Mouse (Mus musculus): ENCODE data around the gene Lingo1. TPM values are rescaled to one million over a fixed set of nuclear protein-coding genes. Genes with fewer than 3 reads are reported as not detected.

Lingo1 gene
- polyA plus RNA-seq, 1 experiment = 0.72 TPM

DNA sequence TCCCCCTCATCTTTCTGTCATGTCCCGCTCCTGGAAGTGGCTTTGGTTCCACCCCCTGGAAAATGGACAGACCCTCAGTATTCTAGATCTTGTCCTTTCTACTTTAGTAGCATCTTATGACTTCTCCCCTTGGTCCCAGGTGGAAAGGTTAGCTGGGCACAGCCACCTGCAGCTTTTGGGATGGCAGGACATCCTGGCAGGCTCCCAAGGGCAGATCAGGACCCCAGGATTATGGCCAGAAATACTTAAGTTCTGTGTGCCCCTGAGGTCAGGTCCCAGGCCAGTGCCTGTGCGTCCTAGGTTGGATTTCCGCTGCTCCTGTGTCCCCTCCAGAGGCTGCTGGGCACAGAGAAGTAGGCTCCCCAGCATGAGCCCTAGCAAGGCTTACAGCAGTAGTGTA is 180.2 kb downstream of the Lingo1 start:
- no peak for DNase-seq (ENCODE audit: low read depth, low spot score)
- WGBS = 83% methylated on average over 3 of the region's 3 CpGs

DNA sequence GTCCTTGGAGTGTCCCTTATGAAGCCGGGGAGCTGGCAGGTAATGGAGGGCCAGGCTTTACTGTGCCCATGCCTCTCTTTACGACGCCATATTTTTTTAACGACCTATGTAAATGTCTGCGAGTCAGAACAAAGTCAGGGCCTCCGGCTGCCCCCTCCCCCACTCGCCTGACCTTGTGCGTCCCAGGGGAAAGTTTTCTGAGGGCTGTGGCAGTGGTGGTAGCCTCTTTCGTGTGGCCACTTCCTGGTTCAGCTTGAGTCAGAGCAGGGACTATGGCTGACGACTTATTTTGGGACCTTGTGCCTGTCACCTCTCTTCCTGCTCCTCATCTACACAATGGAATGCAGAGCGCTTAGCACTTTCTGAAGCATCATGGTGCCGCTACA is 183.5 kb downstream of the Lingo1 start:
- 29% methylated on average over 12 of the region's 12 CpGs for WGBS
- no peak for DNase-seq (ENCODE audit: low read depth, low spot score)

DNA sequence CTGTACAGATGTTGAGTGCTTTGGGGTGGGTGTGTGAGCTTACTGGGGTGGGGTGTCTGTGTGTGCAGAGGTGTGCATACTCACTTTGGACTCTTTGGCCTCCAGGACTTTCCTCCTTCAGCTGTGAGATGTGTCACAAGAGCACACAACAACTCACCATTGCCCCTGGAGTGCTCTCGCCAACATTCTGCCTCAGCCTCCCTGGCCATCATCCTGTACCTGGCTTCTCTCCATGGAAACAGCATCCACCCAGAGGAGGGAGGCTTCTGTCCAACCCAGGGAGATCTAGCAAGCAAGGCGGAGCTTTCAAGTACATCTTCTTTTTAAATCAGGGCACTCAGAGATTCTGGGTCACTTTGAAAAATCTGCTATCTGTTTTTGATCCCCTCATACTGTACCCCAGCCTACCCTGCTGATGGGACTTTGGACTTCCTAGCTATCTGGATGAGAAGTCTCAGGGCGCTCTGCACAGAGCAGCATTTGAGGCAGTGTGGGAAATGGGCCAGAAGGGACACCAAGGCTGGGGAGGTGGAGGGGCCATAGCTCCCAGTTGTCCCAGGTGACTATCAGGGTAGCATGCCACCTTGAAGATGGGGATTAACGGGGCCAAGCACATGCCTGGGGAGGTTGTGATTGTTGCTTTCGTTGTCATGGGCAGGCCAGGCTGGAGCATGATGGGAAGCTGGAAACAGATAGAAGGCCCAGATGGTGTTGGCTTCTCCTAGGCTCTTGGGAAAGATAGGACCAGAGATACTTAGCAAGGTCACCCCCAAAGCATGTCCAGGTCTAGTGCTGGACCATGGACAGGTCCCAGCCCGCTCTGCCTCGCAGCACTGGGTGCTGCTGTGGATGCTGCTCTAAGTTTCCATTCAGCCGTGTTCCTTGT is 184.1 kb downstream of the Lingo1 start:
- 82% methylated on average over 8 of the region's 8 CpGs for WGBS
- DNase-seq (ENCODE audit: low read depth, low spot score) = no peak

DNA sequence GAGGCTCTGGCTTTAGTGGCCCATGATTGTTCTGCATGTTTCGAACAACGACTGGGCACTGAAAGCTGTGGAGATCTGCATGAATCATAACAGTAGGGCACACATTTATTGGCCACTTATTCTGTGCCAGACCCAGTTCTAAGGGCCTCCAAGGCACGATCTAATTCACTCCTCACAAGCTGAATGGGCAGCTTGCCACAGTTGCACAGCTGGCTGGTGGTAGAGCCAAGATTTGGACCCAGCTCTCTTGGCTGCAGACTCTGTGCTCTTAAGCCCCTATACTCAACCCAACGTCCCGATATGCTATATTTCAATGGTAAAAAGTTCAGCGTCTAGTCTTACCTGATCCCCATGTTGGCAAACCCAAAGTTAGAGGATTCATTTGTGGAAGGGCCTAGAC is 185.3 kb downstream of the Lingo1 start:
- no peak for DNase-seq (ENCODE audit: low read depth, low spot score)
- 70% methylated on average over 6 of the region's 6 CpGs for WGBS

DNA sequence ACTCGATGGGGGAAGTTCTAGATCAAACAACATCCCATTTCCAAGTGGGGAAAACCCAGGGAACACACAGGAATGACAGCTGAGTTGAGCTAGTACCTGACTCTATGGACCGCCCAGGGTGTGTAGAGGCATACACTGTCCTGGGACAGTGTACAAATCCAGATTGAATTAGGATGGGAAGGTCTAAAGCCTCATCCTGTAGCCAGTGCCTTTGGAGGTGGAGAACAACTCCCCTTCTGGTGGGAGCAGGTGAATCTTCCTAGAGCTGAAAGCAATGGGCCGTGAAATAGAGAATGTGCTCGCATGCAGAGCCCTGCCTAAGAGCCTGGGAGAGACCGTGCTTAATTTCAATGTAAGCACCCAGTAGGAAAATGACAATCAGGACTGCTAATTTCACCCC is 185.8 kb downstream of the Lingo1 start:
- no peak for DNase-seq (ENCODE audit: low read depth, low spot score)
- 78% methylated on average over 5 of the region's 5 CpGs for WGBS

DNA sequence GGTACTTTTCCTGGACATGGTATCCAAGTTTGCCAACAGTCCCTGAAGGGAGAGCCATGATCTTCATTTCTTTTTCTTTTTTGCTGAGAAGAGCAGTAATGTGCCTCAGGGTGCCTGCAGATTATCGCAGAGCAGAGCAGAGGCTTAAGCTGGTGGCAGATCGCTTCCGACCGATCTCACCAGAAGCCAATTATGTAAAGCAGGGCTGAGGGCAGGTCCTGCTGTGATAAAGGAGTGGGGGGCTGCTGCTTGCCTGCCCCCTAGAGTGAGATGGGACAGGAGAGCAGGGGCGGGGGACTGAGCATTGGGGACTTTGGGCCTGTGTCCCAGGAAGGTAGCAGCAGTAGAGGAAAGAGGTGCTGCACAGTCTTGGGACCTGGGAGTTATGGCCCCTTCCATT is 186.8 kb downstream of the Lingo1 start:
- WGBS = 83% methylated on average over 5 of the region's 5 CpGs
- DNase-seq (ENCODE audit: low read depth, low spot score) = no peak

DNA sequence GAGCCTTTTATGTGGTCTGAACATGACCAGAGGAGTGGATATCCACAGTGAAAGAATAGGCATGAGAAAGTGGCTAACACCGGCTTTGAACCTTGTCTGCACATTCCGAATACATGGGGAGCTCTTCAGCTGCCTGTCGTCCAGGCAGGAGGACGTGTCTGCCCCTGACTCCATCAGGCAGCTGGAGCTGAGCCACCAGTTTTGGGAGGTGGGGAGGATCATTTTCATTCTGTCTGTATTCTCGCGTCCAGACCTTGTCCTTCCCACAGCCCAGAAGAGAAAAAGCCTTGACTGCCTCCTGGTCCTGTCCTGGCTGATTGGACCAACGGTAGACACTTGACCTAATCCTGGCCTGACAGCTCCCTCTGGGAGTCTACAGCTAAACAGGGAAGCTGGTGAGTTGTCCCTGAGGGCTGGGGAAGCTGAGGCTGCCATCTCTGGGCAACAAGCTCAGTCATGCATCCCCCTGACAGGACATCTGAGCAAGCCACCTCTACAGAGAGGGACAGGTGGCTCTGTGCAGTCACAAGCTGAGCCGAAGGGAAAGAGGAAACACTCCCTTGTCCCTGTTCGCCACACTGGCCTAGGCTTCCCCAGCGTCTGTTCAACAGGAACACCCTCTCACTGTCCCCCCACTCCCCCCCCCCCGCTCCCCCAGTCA is 187.4 kb downstream of the Lingo1 start:
- DNase-seq (ENCODE audit: low read depth, low spot score) = no peak
- WGBS = 45% methylated on average over 11 of the region's 11 CpGs

DNA sequence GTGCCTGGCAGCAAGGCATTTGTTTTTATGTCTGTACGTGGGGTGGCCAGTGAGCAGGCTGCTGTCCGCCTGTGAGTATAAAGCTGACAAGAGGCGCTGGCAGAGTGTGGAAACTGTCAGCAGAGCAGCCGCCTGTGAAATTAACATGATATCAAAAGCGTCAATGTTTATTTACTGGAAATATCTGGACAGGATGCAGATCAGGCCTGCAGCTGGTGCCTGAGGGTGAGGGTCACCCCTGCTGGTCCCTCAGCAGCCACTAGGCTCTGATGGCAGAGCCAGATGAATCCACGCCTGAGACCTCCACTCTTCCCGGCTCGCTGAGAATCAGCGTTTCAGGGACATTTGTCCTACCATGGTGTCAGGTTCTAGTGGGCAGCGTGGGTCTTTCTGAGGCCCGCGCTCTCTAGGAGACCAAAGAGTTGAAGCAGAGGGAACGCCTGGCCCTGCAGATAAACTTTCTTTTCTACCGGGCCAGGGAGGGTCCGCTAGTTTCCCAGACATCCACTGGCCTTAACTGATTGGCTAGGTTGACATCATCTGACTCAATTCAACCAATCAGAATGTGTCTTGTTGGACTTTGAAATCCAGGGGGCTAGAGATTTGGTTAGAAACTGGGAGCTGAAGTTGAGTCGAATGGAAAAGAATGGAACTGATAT is 190.1 kb downstream of the Lingo1 start:
- no peak for DNase-seq (ENCODE audit: low read depth, low spot score)
- WGBS = 80% methylated on average over 16 of the region's 16 CpGs

DNA sequence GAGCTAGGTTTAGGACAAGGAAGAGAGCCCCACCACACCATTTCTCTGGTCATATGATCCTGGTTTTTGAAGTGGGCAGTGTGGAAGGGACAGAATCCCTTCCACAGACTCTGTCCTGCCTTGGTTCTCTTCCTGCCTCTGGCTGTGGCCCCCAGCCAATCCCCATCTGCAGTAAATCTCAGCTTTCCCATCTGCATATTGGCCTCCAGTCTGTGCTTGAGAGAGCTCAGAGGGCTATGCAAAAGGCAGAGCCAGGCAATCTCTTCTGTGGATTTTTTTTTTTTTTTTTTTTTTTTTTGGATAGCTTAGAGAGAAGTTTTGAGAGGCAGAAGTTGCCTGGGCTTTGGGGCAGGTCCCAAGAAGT is 190.8 kb downstream of the Lingo1 start:
- no peak for DNase-seq (ENCODE audit: low read depth, low spot score)

DNA sequence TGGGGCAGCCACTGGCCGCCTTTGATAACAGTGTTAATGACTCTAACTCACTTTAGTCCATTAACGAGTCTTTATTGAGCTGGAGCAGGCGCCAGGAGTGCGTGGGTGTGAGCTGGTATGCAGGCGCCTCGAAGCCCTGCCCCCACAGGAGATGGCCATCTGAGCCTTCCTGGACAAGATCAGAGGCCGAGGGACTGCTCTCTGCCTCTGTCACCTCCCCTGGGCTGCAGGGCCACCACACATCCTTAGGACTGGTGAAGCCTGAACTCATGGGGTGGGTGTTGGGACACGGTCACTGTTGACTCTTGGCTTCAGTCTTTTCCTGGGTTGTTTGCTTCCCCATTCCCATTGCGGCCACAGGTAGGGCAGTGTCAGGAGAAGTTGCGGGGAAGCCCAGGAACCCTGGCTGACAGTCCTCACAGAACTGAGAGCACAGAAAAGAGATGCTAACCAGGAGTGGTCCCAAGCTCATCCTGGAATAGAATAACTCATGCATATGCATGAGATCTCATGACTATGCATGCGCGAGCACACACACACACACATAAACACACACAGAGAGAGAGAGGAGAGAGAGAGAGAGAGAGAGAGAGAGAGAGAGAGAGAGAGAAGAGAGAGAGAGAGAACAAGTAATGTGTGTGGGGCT is 191.3 kb downstream of the Lingo1 start:
- DNase-seq (ENCODE audit: low read depth, low spot score) = no peak
- WGBS = 41% methylated on average over 12 of the region's 12 CpGs

DNA sequence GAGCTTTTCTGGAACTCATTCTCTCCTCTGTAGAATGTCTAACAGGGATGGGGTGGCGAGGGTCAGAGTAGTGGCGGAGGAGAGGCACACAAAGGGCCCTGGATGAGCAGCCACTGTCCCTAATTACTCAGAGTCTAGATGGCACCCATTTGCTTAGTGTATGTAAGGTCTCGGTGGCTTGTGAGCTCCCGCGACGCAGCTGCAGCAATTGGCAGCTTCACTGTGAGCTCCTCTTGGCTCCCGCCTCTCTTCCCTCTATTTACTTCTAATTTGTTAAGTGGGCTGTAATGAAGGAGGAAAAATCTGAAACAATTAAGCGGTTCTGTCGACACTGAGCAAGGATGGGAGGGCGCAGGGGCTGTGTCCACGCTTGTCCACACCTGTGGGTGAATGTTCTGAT is 195.6 kb downstream of the Lingo1 start:
- WGBS = 53% methylated on average over 11 of the region's 11 CpGs
- no peak for DNase-seq (ENCODE audit: low read depth, low spot score)

DNA sequence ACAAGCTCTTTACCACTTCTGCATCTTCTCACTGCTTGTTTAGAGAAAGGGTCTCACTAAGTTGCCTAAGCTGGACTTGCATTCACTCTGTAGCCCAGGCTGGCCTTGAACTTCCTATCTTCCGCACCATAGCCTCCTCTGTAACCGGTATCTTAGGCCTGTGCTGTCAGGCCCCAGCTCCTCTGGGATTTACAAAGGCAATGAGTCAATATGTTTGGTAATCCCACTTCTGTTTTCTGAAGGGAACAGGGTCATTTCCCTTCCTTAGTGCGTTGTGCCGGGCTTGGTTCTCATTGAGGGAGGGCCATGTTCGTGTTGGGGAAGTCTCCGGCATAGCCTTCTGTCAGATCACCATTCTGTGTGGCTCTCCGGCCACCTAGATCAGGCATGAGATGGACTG is 203.6 kb downstream of the Lingo1 start:
- DNase-seq (ENCODE audit: low read depth, low spot score) = no peak
- 76% methylated on average over 7 of the region's 7 CpGs for WGBS

DNA sequence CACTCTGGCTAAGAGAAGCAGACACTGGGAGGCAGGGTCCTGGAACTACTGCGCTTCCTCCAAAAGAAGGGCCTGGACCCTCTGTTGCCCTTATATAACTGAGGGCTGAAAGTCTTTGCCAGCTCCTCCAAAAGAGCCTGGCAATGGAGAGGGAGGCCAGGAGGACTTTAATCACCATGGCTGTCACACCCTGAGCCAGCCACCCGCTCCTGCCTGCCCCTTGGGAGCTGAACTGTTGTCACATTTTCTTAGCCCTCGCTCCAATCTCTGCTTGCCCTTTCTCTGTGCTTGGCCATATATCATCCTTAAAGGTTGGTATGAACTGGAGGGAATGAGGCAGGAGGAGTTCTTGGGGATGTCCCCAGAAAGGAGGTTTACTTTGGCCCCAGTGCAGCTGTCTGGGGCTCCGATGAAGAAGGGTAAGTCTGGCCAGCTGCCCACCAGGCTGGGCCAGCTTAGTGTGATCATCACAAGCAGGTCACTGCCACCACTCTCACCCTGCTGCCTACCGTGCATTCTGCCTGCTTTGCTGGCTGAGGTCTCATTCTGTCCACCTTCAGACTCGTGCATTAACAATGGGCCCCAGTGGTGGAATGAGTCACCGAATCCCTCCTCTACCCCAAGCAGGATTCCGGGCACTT is 204.9 kb downstream of the Lingo1 start:
- WGBS = 57% methylated on average over 8 of the region's 8 CpGs
- no peak for DNase-seq (ENCODE audit: low read depth, low spot score)

DNA sequence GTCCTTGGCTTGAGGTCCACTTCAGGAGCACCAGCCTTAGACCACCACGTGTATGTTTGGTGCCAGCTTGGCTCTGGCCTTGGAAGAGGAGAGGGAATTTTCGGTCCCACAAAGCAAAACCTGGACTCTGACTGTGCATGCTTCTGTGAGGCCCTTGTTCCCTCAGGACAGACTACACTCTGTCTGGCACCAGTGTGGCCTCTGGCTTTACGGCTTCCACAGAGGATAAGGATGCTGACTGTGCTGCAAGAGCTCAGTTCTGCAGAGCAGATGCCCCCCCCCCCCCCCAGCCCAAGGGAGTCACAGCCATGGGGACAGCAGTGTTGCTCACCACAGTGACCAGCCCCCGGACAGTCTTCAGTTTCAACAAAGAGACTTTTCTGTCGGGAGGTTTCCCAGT is 206.5 kb downstream of the Lingo1 start:
- 52% methylated on average over 5 of the region's 5 CpGs for WGBS
- no peak for DNase-seq (ENCODE audit: low read depth, low spot score)

DNA sequence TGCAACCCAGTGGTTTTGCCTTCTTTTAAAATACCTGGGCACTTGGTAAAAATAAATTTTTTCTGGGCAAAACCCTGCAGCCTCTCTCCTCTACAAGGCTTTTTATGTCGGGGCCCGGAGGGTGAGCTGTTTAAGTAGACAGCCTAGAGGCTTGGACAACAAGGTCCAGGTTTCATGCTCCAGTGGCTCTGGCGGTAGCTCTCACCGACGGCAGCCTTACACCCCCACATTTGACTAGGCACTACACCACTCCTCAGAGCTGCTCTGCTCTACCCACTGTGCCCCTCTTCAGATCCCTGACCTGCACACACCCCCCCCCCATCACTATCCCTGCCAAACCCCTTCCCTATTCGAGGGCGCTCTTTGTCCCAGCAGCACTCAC is 212.2 kb downstream of the Lingo1 start:
- 69% methylated on average over 7 of the region's 7 CpGs for WGBS
- DNase-seq (ENCODE audit: low read depth, low spot score) = no peak

DNA sequence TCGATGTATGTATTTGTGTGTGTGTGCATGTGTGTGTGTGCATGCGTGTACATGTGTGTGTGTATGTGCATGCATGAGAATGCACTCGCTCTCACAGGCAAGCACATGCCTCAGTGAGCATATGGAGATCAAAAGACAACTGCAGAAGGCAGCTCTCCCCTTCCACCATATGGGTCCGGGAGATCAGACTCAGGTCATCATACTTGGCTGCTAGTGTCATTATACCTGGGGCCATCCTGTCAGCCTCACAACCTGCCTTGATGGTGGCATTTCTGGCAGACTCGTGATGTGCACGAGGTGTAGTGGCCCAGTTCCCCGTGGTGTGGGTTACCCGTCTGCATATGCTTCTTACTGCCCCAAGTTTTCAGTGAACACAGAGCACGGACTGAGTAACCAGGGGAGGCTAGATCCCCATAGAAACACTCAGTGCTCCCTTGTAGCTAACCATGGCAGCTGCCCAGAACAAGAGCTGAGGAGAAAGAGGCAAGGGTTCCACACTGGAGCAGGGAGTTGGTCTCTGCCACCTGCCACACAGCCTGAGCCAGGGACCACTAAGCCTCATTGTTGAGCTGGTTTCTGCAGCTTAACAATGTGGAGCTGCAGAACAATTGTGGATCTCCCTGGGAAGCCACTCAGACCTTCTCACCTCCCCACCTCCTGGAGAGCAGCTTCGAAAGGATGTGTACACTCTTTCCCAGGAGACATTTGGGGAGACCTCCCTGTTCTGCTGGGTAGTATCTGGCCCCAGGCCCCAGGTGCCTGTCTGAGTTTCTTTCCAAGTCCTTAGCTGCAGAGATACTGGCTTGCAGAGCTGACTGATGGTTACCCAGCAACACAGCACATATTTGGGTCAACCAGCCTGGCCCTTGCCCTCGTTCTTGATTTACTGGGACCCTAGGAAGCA is 212.9 kb downstream of the Lingo1 start:
- 67% methylated on average over 11 of the region's 11 CpGs for WGBS
- no peak for DNase-seq (ENCODE audit: low read depth, low spot score)

DNA sequence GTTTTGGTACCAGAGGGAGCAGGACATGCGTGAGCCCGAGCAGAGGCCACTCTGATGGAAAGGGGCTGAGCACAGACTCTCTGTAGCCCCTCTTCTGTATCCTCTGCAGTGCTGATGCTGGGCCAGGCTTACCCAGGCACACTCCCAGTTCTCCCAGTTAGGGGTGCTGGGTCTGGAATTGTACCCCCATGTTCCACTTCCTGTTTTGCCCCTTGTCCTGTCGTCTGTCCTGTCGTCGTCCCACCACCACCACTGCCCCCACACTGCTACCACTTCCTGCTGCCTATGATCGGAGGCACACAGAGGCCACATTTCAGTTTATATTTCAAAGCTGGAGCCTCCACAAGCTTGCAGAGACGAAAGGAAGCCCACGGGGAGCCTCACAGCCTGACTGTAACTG is 213.6 kb downstream of the Lingo1 start:
- DNase-seq (ENCODE audit: low read depth, low spot score) = no peak
- 63% methylated on average over 8 of the region's 8 CpGs for WGBS

DNA sequence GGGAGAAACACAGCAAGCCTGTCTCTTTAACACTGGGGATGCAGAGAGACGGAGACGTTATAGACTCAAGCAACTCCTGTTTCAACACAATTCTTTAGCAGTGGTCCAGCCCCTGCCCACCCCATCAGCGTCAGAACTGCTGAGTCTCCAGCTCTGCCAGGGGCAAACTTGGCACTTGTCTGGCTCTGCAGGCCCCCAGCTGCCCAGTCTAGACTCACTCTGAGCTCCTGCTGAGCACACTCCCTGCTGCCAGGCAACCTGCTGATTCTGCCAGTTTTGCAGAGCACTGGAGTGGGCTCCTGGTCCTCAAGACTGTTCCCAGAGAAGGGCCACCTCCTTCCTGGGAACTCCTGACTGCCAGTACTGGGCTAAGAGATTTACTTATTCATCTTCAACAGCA is 214.6 kb downstream of the Lingo1 start:
- WGBS = 53% methylated on average over 3 of the region's 3 CpGs
- no peak for DNase-seq (ENCODE audit: low read depth, low spot score)

DNA sequence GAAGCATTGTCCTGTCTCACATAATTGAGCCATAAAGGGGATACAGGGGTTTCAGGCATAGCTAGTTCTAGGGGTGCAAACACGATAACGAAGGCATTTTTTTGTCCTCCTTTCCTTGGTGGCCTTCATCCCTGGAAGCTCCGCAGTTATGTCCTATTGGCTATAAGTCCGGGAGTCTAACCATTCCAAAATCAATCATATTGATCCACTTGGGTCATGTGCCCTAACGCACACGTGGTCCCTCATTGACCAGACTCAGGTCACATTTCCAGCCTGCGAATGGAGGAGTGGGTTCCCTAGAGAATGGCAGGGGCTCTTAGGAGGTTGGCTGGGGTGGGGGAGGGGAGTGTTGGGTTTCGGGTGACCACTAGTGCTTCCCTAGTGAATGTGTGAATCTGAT is 215.3 kb downstream of the Lingo1 start:
- DNase-seq (ENCODE audit: low read depth, low spot score) = no peak
- 82% methylated on average over 8 of the region's 8 CpGs for WGBS
